Mouse (Mus musculus) heart, postnatal 0 days (tissue): ENCODE data around the gene Vmn1r50. TPM values are rescaled to one million over a fixed set of nuclear protein-coding genes. Genes with fewer than 3 reads are reported as not detected.
"Not testable (repeated sequence)": the region's sequence is repeated elsewhere in the genome, so short reads cannot be mapped to it uniquely, and the experiment has no call there.

Experiments used
- ATAC-seq: fragments of 200-750 bp; cut with Nextera tagmentation; 2 replicates; pipeline ENCODE4 v1.8.0; 2017; ENCODE audit warnings: low read depth, moderate number of reproducible peaks, moderate library complexity; ENCODE audit not compliant: insufficient read depth
- DNase-seq: peaks from one replicate; pipeline ENCODE4 v3.0.0-alpha.2; 2016; ENCODE audit warnings: low spot score
- H3K27ac ChIP-seq: fragments of 300-500 bp; sonication (generic); 2 replicates; pipeline ENCODE4 v1.5.1; 2014; ENCODE audit warnings: low read depth, mild to moderate bottlenecking
- H3K27me3 ChIP-seq: fragments of 300-500 bp; sonication (generic); 2 replicates; pipeline ENCODE4 v1.6.1; 2014; ENCODE audit warnings: low read length, mixed read lengths; ENCODE audit not compliant: control insufficient read depth, insufficient read depth
- H3K36me3 ChIP-seq: fragments of 300-500 bp; sonication (generic); replicated peaks from 2 replicates; pipeline ENCODE4 v1.6.1; 2014; ENCODE audit warnings: low read length, mixed read lengths; ENCODE audit not compliant: control insufficient read depth, insufficient read depth
- H3K4me1 ChIP-seq: fragments of 300-500 bp; sonication (generic); 2 replicates; pipeline ENCODE4 v1.6.1; 2014; ENCODE audit warnings: antibody characterized with exemption; ENCODE audit not compliant: control insufficient read depth, insufficient read depth
- H3K4me2 ChIP-seq: fragments of 300-500 bp; sonication (generic); 2 replicates; pipeline ENCODE4 v1.6.1; 2014; ENCODE audit warnings: low read depth, mild to moderate bottlenecking, low read length, moderate library complexity
- H3K4me3 ChIP-seq: fragments of 300-500 bp; sonication (generic); 2 replicates; pipeline ENCODE4 v1.5.1; 2014; ENCODE audit warnings: low read depth, low read length
- H3K9ac ChIP-seq: fragments of 300-500 bp; sonication (generic); replicated peaks from 2 replicates; pipeline ENCODE4 v1.6.1; 2014; ENCODE audit warnings: low read depth, low read length, mixed read lengths
- H3K9me3 ChIP-seq: fragments of 300-500 bp; sonication (generic); replicated peaks from 2 replicates; pipeline ENCODE4 v1.6.1; 2016; ENCODE audit warnings: low read length; ENCODE audit not compliant: control insufficient read depth
- CTCF ChIP-seq: IDR thresholded peaks from 2 replicates; pipeline ENCODE4 v1.5.1; 2016; ENCODE audit warnings: antibody characterized with exemption, control low read depth, low read depth
- EP300 ChIP-seq: IDR thresholded peaks from 2 replicates; pipeline ENCODE4 v1.6.1; 2016; ENCODE audit warnings: antibody characterized with exemption, low read depth
- WGBS: fragments of 180-500 bp; shearing (Covaris S2); extraction: QIAGEN DNeasy Blood & Tissue Kit; methylation state at CpG from one replicate; pipeline ENCODE4 v1.1.7; 2014; 5-methylcytosine and 5-hydroxymethylcytosine counted together
- polyA plus RNA-seq: library from polyadenylated mRNA; unstranded; fragments of >200 nt; fragmentation: Nextera tagmentation; extraction: Ambion mirVana; gene quantifications from 2 replicates; pipeline ENCODE4 v1.2.1, GENCODE M21; 2015
- total RNA-seq: library from RNA; depleted of rRNA; stranded (reverse); fragments of >200 nt; gene quantifications from 2 replicates; pipeline ENCODE4 v1.2.3, GENCODE M21; 2014; ENCODE audit warnings: low replicate concordance; rRNA removed

Gene Vmn1r50
- total RNA-seq: not detected in 2 replicates
- polyA plus RNA-seq: not detected in 2 replicates

DNA sequence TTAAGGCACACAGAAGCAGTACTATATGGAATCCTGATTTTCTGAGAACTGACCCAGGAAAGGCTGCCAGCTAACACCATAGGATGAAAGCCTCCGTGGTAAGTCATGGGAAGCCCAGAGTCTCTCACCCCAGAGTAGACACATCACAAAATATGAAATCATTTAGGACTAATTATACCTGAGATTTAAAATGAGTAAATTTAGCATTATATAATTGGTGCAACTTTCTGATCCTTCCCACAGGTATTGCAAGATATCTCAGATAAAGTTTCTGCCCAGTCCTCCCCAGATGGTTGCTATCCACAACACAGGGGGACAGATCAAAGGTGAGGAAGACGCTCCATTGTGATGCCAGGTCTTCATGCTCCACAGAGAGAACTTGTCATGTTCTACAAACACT lies at the start of gene Vmn1r50:
TSS of gene Vmn1r50 (plus strand) at position 301 of the 400 bp plus-strand sequence.
- H3K4me1 ChIP-seq: no peaks in the 10 kb centered on the region
- TF ChIP-seq EP300 (no peak), CTCF (no peak)
- no peaks in the 10 kb centered on the region for H3K36me3 ChIP-seq
- H3K27me3 ChIP-seq: no peaks in the 10 kb centered on the region
- DNase-seq: no peak
- H3K4me2 ChIP-seq: no peak within 1 kb of the TSS
- H3K9me3 ChIP-seq: no peaks in the 10 kb centered on the region; the same call in 1 of the 2 replicates
- no peak within 1 kb of the TSS for H3K4me3 ChIP-seq
- no peak for ATAC-seq
- H3K9ac ChIP-seq: no peak within 1 kb of the TSS
- no peak within 1 kb of the TSS for H3K27ac ChIP-seq
- 50% methylated on average over 2 of the region's 2 CpGs for WGBS

DNA sequence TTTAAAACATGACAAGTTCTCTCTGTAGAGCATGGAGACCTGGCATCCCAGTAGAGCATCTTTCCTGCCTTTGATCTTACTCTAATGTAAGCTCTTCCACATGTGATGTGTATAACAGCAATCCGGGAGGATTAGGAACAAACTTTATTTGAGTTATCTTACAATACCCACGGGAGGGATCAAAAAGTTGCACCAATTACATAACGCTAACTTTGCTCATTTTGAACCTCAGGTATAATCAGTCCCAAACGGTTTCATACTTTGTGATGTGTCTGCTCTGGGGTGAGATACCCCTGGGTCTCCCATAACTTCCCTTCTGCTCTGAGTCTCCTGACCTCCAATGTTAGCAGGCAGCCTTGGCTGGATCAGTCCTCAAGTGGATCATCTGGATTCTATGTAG lies 22.8 kb upstream of the Vmn1r50 start, which contains the start of gene Vmn1r49:
TSS of gene Vmn1r49 (minus strand) at position 101 of the 400 bp plus-strand sequence.
- Histone ChIP-seq H3K9me3 (0 out of 2 replicates have a peak, but pooled peaks cover 4% of the 10 kb centered on the region), H3K9ac (no peak within 1 kb of the TSS), H3K27ac (no peak within 1 kb of the TSS), H3K4me3 (no peak within 1 kb of the TSS), H3K27me3 (no peaks in the 10 kb centered on the region), H3K4me1 (no peaks in the 10 kb centered on the region), H3K4me2 (no peak within 1 kb of the TSS), H3K36me3 (no peaks in the 10 kb centered on the region)
- ATAC-seq (no peak), DNase-seq (no peak)
- 64% methylated on average over 4 of the region's 4 CpGs for WGBS
- TF ChIP-seq EP300 (no peak), CTCF (no peak)

GRCm38 (mm10) chr6:90100566-90100965 lies 664 bp upstream of the Vmn1r50 start:
- no peak for DNase-seq
- Histone ChIP-seq H3K27me3 (no peaks in the 10 kb centered on the region), H3K4me1 (no peaks in the 10 kb centered on the region), H3K9ac (no peak overlapping the region), H3K4me2 (no peak overlapping the region), H3K36me3 (no peaks in the 10 kb centered on the region), H3K4me3 (no peak overlapping the region), H3K9me3 (no peaks in the 10 kb centered on the region; the same call in 1 of the 2 replicates), H3K27ac (no peak overlapping the region)
- TF ChIP-seq EP300 (no peak), CTCF (no peak)
- no peak for ATAC-seq
- WGBS: 70% methylated on average over 2 of the region's 2 CpGs

DNA sequence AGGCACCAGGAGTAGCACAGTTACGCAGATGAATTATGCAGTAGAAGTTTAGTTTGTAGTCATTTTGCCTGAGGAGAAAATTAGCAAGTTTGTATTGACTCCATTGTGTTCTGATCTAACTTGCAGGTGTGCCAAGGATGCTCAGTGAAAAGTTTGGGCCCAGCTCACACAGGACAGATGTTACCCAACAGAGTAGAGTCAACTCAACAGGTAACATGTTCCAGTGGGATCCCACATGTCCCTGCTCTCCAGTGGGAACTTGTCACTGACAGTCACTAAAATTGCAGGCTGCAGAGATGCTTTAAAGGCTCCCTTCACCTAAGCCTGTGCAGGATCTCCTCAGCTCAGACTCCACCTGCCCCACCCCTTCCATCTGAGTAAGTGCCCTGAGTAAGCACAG lies 21.1 kb downstream of the Vmn1r50 start, which contains the start of gene Vmn1r51:
TSS of gene Vmn1r51 (plus strand) at position 301 of the 400 bp plus-strand sequence.
- H3K9ac ChIP-seq, H3K36me3 ChIP-seq, H3K27ac ChIP-seq, DNase-seq, H3K27me3 ChIP-seq, H3K9me3 ChIP-seq, ATAC-seq, H3K4me2 ChIP-seq, H3K4me1 ChIP-seq, H3K4me3 ChIP-seq: not testable (repeated sequence)
- WGBS: 69% methylated on average over 1 of the region's 1 CpGs

Other genes starting within 250 kb of the Vmn1r50 start
- gene Vmn1r42, start 225.0 kb upstream of the Vmn1r50 start, total RNA-seq: not detected in 2 replicates
- not detected in 2 replicates for gene Vmn1r42, start 225.0 kb upstream of the Vmn1r50 start, polyA plus RNA-seq
- gene Vmn1r43, start 225.0 kb upstream of the Vmn1r50 start, total RNA-seq: not detected in 2 replicates
- gene Vmn1r43, start 225.0 kb upstream of the Vmn1r50 start, polyA plus RNA-seq: not detected in 2 replicates
- not detected in 2 replicates for gene Vmn1r44, start 217.8 kb upstream of the Vmn1r50 start, total RNA-seq
- not detected in 2 replicates for gene Vmn1r44, start 217.8 kb upstream of the Vmn1r50 start, polyA plus RNA-seq
- gene Vmn1r45, start 160.8 kb upstream of the Vmn1r50 start, total RNA-seq: not detected in 2 replicates
- not detected in 2 replicates for gene Vmn1r45, start 160.8 kb upstream of the Vmn1r50 start, polyA plus RNA-seq
- not detected in 2 replicates for gene Vmn1r46, start 132.1 kb upstream of the Vmn1r50 start, total RNA-seq
- not detected in 2 replicates for gene Vmn1r46, start 132.1 kb upstream of the Vmn1r50 start, polyA plus RNA-seq
- not detected in 2 replicates for gene Vmn1r47, start 85.3 kb upstream of the Vmn1r50 start, total RNA-seq
- gene Vmn1r47, start 85.3 kb upstream of the Vmn1r50 start, polyA plus RNA-seq: not detected in 2 replicates
- gene Vmn1r48, start 64.6 kb upstream of the Vmn1r50 start, total RNA-seq: not detected in 2 replicates
- gene Vmn1r48, start 64.6 kb upstream of the Vmn1r50 start, polyA plus RNA-seq: not detected in 2 replicates
- gene Vmn1r49, start 22.9 kb upstream of the Vmn1r50 start, total RNA-seq: not detected in 2 replicates
- gene Vmn1r49, start 22.9 kb upstream of the Vmn1r50 start, polyA plus RNA-seq: not detected in 2 replicates
- gene Vmn1r51, start 21.2 kb downstream of the Vmn1r50 start, total RNA-seq: not detected in 2 replicates
- gene Vmn1r51, start 21.2 kb downstream of the Vmn1r50 start, polyA plus RNA-seq: not detected in 2 replicates
- gene Vmn1r52, start 73.4 kb downstream of the Vmn1r50 start, total RNA-seq: not detected in 2 replicates
- gene Vmn1r52, start 73.4 kb downstream of the Vmn1r50 start, polyA plus RNA-seq: not detected in 2 replicates
- gene V1ra8, start 101.4 kb downstream of the Vmn1r50 start, total RNA-seq: not detected in 2 replicates
- not detected in 2 replicates for gene V1ra8, start 101.4 kb downstream of the Vmn1r50 start, polyA plus RNA-seq
- not detected in 2 replicates for gene Vmn1r53, start 123.0 kb downstream of the Vmn1r50 start, total RNA-seq
- gene Vmn1r53, start 123.0 kb downstream of the Vmn1r50 start, polyA plus RNA-seq: not detected in 2 replicates
- gene Vmn1r54, start 144.9 kb downstream of the Vmn1r50 start, total RNA-seq: not detected in 2 replicates
- not detected in 2 replicates for gene Vmn1r54, start 144.9 kb downstream of the Vmn1r50 start, polyA plus RNA-seq
- not detected in 2 replicates for gene BC048671, start 199.8 kb downstream of the Vmn1r50 start, total RNA-seq
- not detected in 2 replicates for gene BC048671, start 199.8 kb downstream of the Vmn1r50 start, polyA plus RNA-seq
- gene Chst13, start 223.8 kb downstream of the Vmn1r50 start, total RNA-seq: not detected in 2 replicates
- gene Chst13, start 223.8 kb downstream of the Vmn1r50 start, polyA plus RNA-seq: not detected in 2 replicates
- not detected in 2 replicates for gene Uroc1, start 231.9 kb downstream of the Vmn1r50 start, total RNA-seq
- gene Uroc1, start 231.9 kb downstream of the Vmn1r50 start, polyA plus RNA-seq: not detected in 2 replicates